Mouse (Mus musculus): ENCODE results near the gene 2200002D01Rik. TPM values are rescaled to one million over a fixed set of nuclear protein-coding genes. Genes with fewer than 3 reads are reported as not detected.

2200002D01Rik gene
- polyA plus RNA-seq, 2 experiments: 0.92 to 3.0 TPM

- Histone ChIP-seq H3K9ac (ENCODE audit: low read depth, low read length, severe bottlenecking) (no peak overlapping the region), H3K27me3 (ENCODE audit: control insufficient read depth, insufficient read depth, low read length) (peaks cover 11% of the 10 kb centered on the region), H3K4me2 (replicated peaks; ENCODE audit: low read depth, low read length, severe bottlenecking) (no peak overlapping the region), H3K4me3 (replicated peaks; ENCODE audit: low read length) (no peak overlapping the region), H3K36me3 (ENCODE audit: control insufficient read depth, insufficient read depth, low read length) (no peaks in the 10 kb centered on the region), H3K9me3 (ENCODE audit: control insufficient read depth, low read length) (no peaks in the 10 kb centered on the region), H3K27ac (replicated peaks; ENCODE audit: low read depth, low read length) (no peak overlapping the region), H3K4me1 (ENCODE audit: control insufficient read depth, insufficient read depth, low read length) (peaks cover 9% of the 10 kb centered on the region; the same call in 1 of the 2 replicates)
- TF ChIP-seq POLR2A (IDR thresholded peaks at IDR 0.05; ENCODE audit: borderline replicate concordance, extremely low read depth, insufficient read depth, insufficient read length): no peak
- ATAC-seq (ENCODE audit: low FRiP score, low read depth) (no peak), DNase-seq (ENCODE audit: low spot score) (no peak)
- 79% methylated on average over 4 of the region's 4 CpGs for WGBS
These were observed 11.7 kb downstream of the 2200002D01Rik start for GRCm38 (mm10) chr7:29236593-29236992.

- TF ChIP-seq POLR2A (IDR thresholded peaks at IDR 0.05; ENCODE audit: borderline replicate concordance, extremely low read depth, insufficient read depth, insufficient read length): no peak
- H3K4me3 ChIP-seq (replicated peaks; ENCODE audit: low read length): no peak overlapping the region
- peaks cover 9% of the 10 kb centered on the region; the same call in 1 of the 2 replicates for H3K4me1 ChIP-seq (ENCODE audit: control insufficient read depth, insufficient read depth, low read length)
- H3K9me3 ChIP-seq (ENCODE audit: control insufficient read depth, low read length): no peaks in the 10 kb centered on the region
- H3K27me3 ChIP-seq (ENCODE audit: control insufficient read depth, insufficient read depth, low read length): peaks cover 21% of the 10 kb centered on the region
- ATAC-seq (ENCODE audit: low FRiP score, low read depth) (no peak), DNase-seq (ENCODE audit: low spot score) (no peak)
- H3K4me2 ChIP-seq (replicated peaks; ENCODE audit: low read depth, low read length, severe bottlenecking): no peak overlapping the region
- H3K36me3 ChIP-seq (ENCODE audit: control insufficient read depth, insufficient read depth, low read length): no peaks in the 10 kb centered on the region
- 73% methylated on average over 5 of the region's 5 CpGs for WGBS
- no peak overlapping the region for H3K27ac ChIP-seq (replicated peaks; ENCODE audit: low read depth, low read length)
- no peak overlapping the region for H3K9ac ChIP-seq (ENCODE audit: low read depth, low read length, severe bottlenecking)
These were observed 13.6 kb downstream of the 2200002D01Rik start for GRCm38 (mm10) chr7:29234661-29235060.

- ATAC-seq (ENCODE audit: low FRiP score, low read depth): no peak
- no peak for TF ChIP-seq POLR2A (IDR thresholded peaks at IDR 0.05; ENCODE audit: borderline replicate concordance, extremely low read depth, insufficient read depth, insufficient read length)
- no peak for DNase-seq (ENCODE audit: low spot score)
- Histone ChIP-seq H3K27ac (replicated peaks; ENCODE audit: low read depth, low read length) (no peak overlapping the region), H3K9ac (ENCODE audit: low read depth, low read length, severe bottlenecking) (no peak overlapping the region), H3K27me3 (ENCODE audit: control insufficient read depth, insufficient read depth, low read length) (peaks cover 21% of the 10 kb centered on the region), H3K9me3 (ENCODE audit: control insufficient read depth, low read length) (no peaks in the 10 kb centered on the region), H3K4me3 (replicated peaks; ENCODE audit: low read length) (no peak overlapping the region), H3K4me2 (replicated peaks; ENCODE audit: low read depth, low read length, severe bottlenecking) (no peak overlapping the region), H3K36me3 (ENCODE audit: control insufficient read depth, insufficient read depth, low read length) (no peaks in the 10 kb centered on the region), H3K4me1 (ENCODE audit: control insufficient read depth, insufficient read depth, low read length) (no peaks in the 10 kb centered on the region)
- 69% methylated on average over 6 of the region's 6 CpGs for WGBS
These were observed 14.5 kb downstream of the 2200002D01Rik start for GRCm38 (mm10) chr7:29233745-29234144.

GRCm38 (mm10) chr7:29232247-29233013 lies 15.8 kb downstream of the 2200002D01Rik start, which contains the start of gene Kcnk6:
Kcnk6 (minus strand) TSS chr7:29232515.
- no peak for TF ChIP-seq POLR2A (IDR thresholded peaks at IDR 0.05; ENCODE audit: borderline replicate concordance, extremely low read depth, insufficient read depth, insufficient read length)
- DNase-seq (ENCODE audit: low spot score): no peak
- ATAC-seq (ENCODE audit: low FRiP score, low read depth): peak; percentile 35
- Histone ChIP-seq H3K4me1 (ENCODE audit: control insufficient read depth, insufficient read depth, low read length) (no peaks in the 10 kb centered on the region), H3K9me3 (ENCODE audit: control insufficient read depth, low read length) (no peaks in the 10 kb centered on the region), H3K4me3 (replicated peaks; ENCODE audit: low read length) (peak within 1 kb of the TSS; percentile 62), H3K27ac (replicated peaks; ENCODE audit: low read depth, low read length) (no peak within 1 kb of the TSS), H3K27me3 (ENCODE audit: control insufficient read depth, insufficient read depth, low read length) (peaks cover 21% of the 10 kb centered on the region), H3K9ac (ENCODE audit: low read depth, low read length, severe bottlenecking) (peak within 1 kb of the TSS; percentile 79), H3K4me2 (replicated peaks; ENCODE audit: low read depth, low read length, severe bottlenecking) (peak within 1 kb of the TSS; percentile 94), H3K36me3 (ENCODE audit: control insufficient read depth, insufficient read depth, low read length) (no peaks in the 10 kb centered on the region)
- WGBS: under 1% methylated on average over 55 of the region's 62 CpGs

GRCm38 (mm10) chr7:29231517-29231916 lies 16.7 kb downstream of the 2200002D01Rik start:
- peak overlapping the region; percentile 79; the same call in 1 of the 2 replicates for H3K9ac ChIP-seq (ENCODE audit: low read depth, low read length, severe bottlenecking)
- no peak for ATAC-seq (ENCODE audit: low FRiP score, low read depth)
- H3K4me2 ChIP-seq (replicated peaks; ENCODE audit: low read depth, low read length, severe bottlenecking): peak overlapping the region; percentile 94
- H3K36me3 ChIP-seq (ENCODE audit: control insufficient read depth, insufficient read depth, low read length): no peaks in the 10 kb centered on the region
- DNase-seq (ENCODE audit: low spot score): no peak
- 51% methylated on average over 3 of the region's 3 CpGs for WGBS
- peaks cover 21% of the 10 kb centered on the region for H3K27me3 ChIP-seq (ENCODE audit: control insufficient read depth, insufficient read depth, low read length)
- no peaks in the 10 kb centered on the region for H3K9me3 ChIP-seq (ENCODE audit: control insufficient read depth, low read length)
- no peak overlapping the region for H3K27ac ChIP-seq (replicated peaks; ENCODE audit: low read depth, low read length)
- H3K4me3 ChIP-seq (replicated peaks; ENCODE audit: low read length): peak overlapping the region; percentile 62
- H3K4me1 ChIP-seq (ENCODE audit: control insufficient read depth, insufficient read depth, low read length): no peaks in the 10 kb centered on the region
- TF ChIP-seq POLR2A (IDR thresholded peaks at IDR 0.05; ENCODE audit: borderline replicate concordance, extremely low read depth, insufficient read depth, insufficient read length): no peak

Data from limb, embryonic 14.5 days (tissue).